ENCODE assay signal across 24 mouse cellular contexts in the genomic region with DNA sequence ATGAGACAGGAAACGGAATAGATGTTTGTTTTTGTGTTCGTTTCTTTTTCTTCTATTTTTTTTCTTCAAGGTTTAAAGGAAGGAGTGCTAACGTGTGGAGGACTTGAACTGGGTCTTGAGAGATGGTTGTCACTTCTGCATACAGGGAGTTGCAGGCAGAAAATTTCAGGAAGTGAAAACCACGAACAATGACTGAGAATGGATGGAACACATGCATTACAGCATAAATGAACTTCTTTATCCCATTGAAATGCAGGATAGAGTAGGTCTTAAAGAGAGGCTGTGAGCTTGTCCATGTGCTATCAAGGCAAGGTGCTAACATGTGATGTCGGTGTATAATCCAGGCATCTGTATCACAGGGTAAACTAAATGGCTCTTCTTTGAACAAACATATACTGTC.
DNase-seq lines count a peak whose midpoint lies in the region; ATAC-seq lines count a peak whose summit lies in the region.
"Had no signal": no experiment of that assay in that cellular context is flagged by ENCODE, and none has a peak within 500 bp of the region (broad histone marks: within the 10 kb centered on the region; RNA-seq: fewer than 3 reads in every experiment).

No protein-coding gene starts in this region.

- DNase-seq in 416B (ENCODE audit: low read depth), result peak; percentile 54
- DNase-seq in B cell, adult 2 months, result peak; percentile 6 to 7
- DNase-seq in spleen, adult 18-20 months, result no peak
- DNase-seq: adrenal gland, adult 2 months; adrenal gland, postnatal 36 days; cerebellum, adult 9-10 months; cerebellum, postnatal 36 days; embryo, embryonic 11 days; heart, postnatal 14 days; kidney, adult 2 months; kidney, postnatal 10 days; layer of hippocampus, postnatal 36 days; lung, postnatal 36 days; retina, postnatal 1 day; right cerebral cortex, postnatal 25 days; thymus, adult 2 months; thymus, postnatal 4 days had no signal

- ATAC-seq in common myeloid progenitor, adult 5-6 weeks (replicated peaks; ENCODE audit: low read depth, poor library complexity, severe bottlenecking), result peak; percentile 91
- peak; percentile 71 for ATAC-seq in monocyte, adult 5-6 weeks (replicated peaks; ENCODE audit: insufficient number of reproducible peaks, low FRiP score, low TSS enrichment, poor library complexity, severe bottlenecking)
- no peak for ATAC-seq in frontal cortex, adult (ENCODE audit: low TSS enrichment)
- ATAC-seq in cerebellum, adult (ENCODE audit: insufficient number of reproducible peaks, low FRiP score, low TSS enrichment), result no peak
- ATAC-seq: activated CD4-positive, CD25-positive, alpha-beta regulatory T cell, adult 4 months; hindbrain, embryonic 16.5 days; midbrain, embryonic 13.5 days had no signal

Comparison
In these comparisons a context has a peak if more than half of its experiments do, and no peak if none do; other contexts are left out.
1. DNase-seq: peak in 416B (single experiment) and B cell, adult 2 months (2 of 2); none in spleen, adult 18-20 months (0 of 2).
2. ATAC-seq: peak in common myeloid progenitor, adult 5-6 weeks (single experiment) and monocyte, adult 5-6 weeks (single experiment); none in frontal cortex, adult (single experiment) and cerebellum, adult (single experiment).